Mouse (Mus musculus) small intestine, adult 2 months (tissue): Measurements from ENCODE around the gene Yes1. TPM values are rescaled to one million over a fixed set of nuclear protein-coding genes. Genes with fewer than 3 reads are reported as not detected.
A peak's percentile ranks its signal among the peaks of the same experiment; 100 is the strongest.

Experiments
- H3K27ac ChIP-seq: fragments of 200-500 bp; 2 replicates; pipeline ENCODE4 v1.5.1; 2012; ENCODE audit warnings: low read depth, low read length, control low read depth, inconsistent platforms; ENCODE audit not compliant: insufficient read depth
- H3K27me3 ChIP-seq: fragments of 200-500 bp; 2 replicates; pipeline ENCODE4 v1.6.1; 2012; ENCODE audit warnings: mild to moderate bottlenecking, moderate library complexity, low read length, inconsistent platforms; ENCODE audit not compliant: control insufficient read depth, insufficient read depth
- H3K36me3 ChIP-seq: fragments of 200-500 bp; 2 replicates; pipeline ENCODE4 v1.6.1; 2012; ENCODE audit warnings: mild to moderate bottlenecking, low read length, control low read depth, inconsistent platforms; ENCODE audit not compliant: control insufficient read depth, insufficient read depth
- H3K4me1 ChIP-seq: fragments of 200-500 bp; 2 replicates; pipeline ENCODE4 v1.6.1; 2012; ENCODE audit warnings: low read length, inconsistent platforms, mixed read lengths; ENCODE audit not compliant: control insufficient read depth, insufficient read depth, insufficient read length
- H3K4me3 ChIP-seq: fragments of 200-500 bp; 2 replicates; pipeline ENCODE4 v1.5.1; 2012; ENCODE audit warnings: low read depth, mild to moderate bottlenecking, control low read depth, inconsistent platforms, low read length, moderate library complexity
- CTCF ChIP-seq: fragments of 200-500 bp; IDR thresholded peaks from 2 replicates; pipeline ENCODE4 v1.5.1; 2012; ENCODE audit warnings: low read depth, mild to moderate bottlenecking, control low read depth, inconsistent platforms, low read length, moderate library complexity, mixed read lengths; ENCODE audit not compliant: insufficient replicate concordance, insufficient read length; ENCODE audit errors: extremely low read depth
- POLR2A ChIP-seq: fragments of 200-500 bp; IDR thresholded peaks from 2 replicates; pipeline ENCODE4 v1.6.1; 2012; ENCODE audit warnings: low read depth, mild to moderate bottlenecking, control low read depth, inconsistent platforms, low read length, moderate library complexity
- WGBS: fragments of 180-500 bp; shearing (Covaris S2); methylation state at CpG from one replicate; pipeline ENCODE4 v1.1.7; 2018; 5-methylcytosine and 5-hydroxymethylcytosine counted together
- polyA plus RNA-seq: library from polyadenylated mRNA; depleted of rRNA; stranded (reverse); fragments of >200 nt; gene quantifications from 2 replicates; pipeline ENCODE4 v1.2.3, GENCODE M21; 2012

The Yes1 gene
- polyA plus RNA-seq, 1 experiment, result 5.0 TPM

DNA sequence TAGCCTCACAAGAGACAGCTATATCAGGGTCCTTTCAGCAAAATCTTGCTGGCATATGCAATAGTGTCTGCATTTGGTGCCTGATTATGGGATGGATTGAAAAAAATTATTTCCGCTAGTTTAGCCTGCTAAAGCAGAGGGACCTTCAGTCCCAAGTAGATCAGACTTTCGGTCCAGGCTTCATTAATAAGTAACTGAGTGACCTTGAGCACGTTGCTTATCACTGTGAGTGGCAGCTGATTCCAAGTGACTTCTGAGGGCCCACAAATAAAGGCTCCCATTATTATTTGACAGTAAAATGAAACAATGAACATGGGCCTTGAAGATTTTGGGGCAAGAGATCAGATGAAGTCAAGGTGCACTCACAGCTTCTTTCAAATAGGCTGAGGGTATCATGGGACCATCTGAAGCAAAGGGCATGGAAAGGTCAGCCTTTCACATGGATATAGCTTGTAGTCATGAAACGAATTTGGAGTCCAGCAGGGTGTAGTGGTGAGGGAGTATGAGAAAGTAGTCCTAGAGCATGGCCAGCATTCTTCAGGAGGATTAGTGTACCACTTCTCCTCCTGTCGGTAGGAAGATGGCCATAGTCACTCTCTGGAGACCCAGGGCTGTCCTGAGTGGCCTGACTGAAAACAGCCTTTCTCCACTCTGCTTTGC lies 86.4 kb downstream of the Yes1 start:
- WGBS, result 22% methylated on average over 5 of the region's 5 CpGs
- H3K36me3 ChIP-seq, result no peaks in the 10 kb centered on the region
- no peak overlapping the region for H3K4me3 ChIP-seq
- TF ChIP-seq POLR2A (no peak), CTCF (no peak)
- H3K27me3 ChIP-seq, result no peaks in the 10 kb centered on the region
- H3K4me1 ChIP-seq, result peaks cover 13% of the 10 kb centered on the region; the same call in 1 of the 2 replicates
- peak overlapping the region; percentile 82 for H3K27ac ChIP-seq

DNA sequence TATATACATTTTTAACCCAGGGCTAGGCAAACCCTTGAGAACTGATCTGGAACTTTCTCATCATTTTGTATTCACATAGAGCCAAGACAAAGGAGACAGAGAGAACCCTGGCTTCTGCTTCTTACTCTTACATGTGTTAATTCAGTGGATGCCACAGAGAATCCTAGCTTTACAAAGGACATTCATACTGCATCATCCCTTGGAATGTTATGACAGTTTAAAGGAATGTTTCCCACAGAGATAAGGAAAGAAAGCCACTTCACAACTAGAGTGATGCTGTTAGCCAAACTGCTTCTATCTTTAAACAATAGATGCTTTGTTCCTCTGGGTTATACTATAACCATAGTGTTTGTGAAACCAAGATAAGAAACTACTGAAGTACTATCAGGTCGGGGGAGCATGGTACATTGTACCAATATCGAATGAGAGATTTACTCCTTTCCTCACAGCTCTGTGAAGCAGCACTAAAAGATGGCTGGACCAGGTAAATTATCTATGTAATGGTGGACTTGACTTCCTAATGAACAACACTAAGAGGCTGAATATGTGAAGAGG lies 95.3 kb downstream of the Yes1 start:
- 23% methylated on average over 2 of the region's 2 CpGs for WGBS
- TF ChIP-seq CTCF (no peak), POLR2A (no peak)
- no peak overlapping the region for H3K27ac ChIP-seq

GRCm38 (mm10) chr5:32711485-32711884 lies 100.5 kb downstream of the Yes1 start:
- no peak for TF ChIP-seq POLR2A
- no peak for TF ChIP-seq CTCF
- H3K27ac ChIP-seq, result no peak overlapping the region
- H3K27me3 ChIP-seq, result no peaks in the 10 kb centered on the region
- H3K4me3 ChIP-seq, result no peak overlapping the region
- peaks cover 10% of the 10 kb centered on the region; the same call in 1 of the 2 replicates for H3K4me1 ChIP-seq
- 81% methylated on average over 5 of the region's 5 CpGs for WGBS
- no peaks in the 10 kb centered on the region for H3K36me3 ChIP-seq

More for the DNA sequence above, 95.3 kb downstream of the Yes1 start:
- H3K4me1 ChIP-seq, result peaks cover 6% of the 10 kb centered on the region; the same call in 1 of the 2 replicates
- H3K36me3 ChIP-seq, result no peaks in the 10 kb centered on the region
- H3K27me3 ChIP-seq, result no peaks in the 10 kb centered on the region
- H3K4me3 ChIP-seq, result no peak overlapping the region

DNA sequence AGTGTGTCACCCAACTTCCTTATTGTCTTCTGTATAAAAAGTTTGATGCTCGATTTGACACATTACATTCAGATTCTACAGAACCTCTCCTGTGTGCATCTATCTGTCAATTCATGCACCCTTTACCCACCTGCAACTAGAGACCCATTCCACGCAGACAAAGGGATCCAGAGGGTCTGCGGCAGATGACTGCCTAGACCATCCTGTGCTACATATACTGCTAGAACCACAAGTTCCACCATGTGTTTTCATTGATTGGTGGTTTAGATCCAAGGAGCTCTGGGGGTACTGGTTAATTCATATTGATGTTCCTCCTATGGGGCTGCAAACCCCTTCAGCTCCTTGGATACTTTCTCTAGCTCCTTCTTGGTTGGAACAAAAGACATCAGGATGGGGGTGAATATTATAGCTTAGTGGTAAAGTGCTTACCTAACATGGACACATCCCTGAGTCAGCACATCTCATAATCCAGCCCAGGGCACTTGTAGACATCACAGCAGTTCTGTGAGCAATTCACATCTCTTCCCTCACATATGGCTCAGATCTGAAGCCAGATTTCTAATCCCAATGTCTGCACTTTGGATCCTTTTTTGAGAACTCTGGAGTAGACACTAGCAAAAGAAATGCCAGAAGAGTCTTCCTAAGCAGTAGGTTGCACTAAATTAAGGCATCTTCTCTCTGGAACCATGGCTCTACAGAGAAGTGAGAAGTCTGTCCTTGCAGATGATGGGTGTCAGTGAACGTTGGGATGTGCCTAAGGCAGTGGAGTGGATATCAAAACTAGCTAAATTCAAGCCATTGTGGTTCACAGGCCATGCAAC lies 101.5 kb downstream of the Yes1 start:
- Histone ChIP-seq H3K4me3 (no peak overlapping the region), H3K36me3 (no peaks in the 10 kb centered on the region), H3K27ac (peak overlapping the region; percentile 38; the same call in 1 of the 2 replicates), H3K4me1 (peaks cover 10% of the 10 kb centered on the region; the same call in 1 of the 2 replicates), H3K27me3 (no peaks in the 10 kb centered on the region)
- 52% methylated on average over 4 of the region's 4 CpGs for WGBS
- TF ChIP-seq CTCF (no peak), POLR2A (no peak)

GRCm38 (mm10) chr5:32713042-32713702 lies 102.2 kb downstream of the Yes1 start:
- H3K4me3 ChIP-seq, result peak overlapping the region; percentile 75
- no peak for TF ChIP-seq CTCF
- TF ChIP-seq POLR2A, result no peak
- H3K27me3 ChIP-seq, result no peaks in the 10 kb centered on the region
- H3K36me3 ChIP-seq, result no peaks in the 10 kb centered on the region
- H3K27ac ChIP-seq, result peak overlapping the region; percentile 87
- peaks cover 10% of the 10 kb centered on the region; the same call in 1 of the 2 replicates for H3K4me1 ChIP-seq
- 18% methylated on average over 2 of the region's 2 CpGs for WGBS

DNA sequence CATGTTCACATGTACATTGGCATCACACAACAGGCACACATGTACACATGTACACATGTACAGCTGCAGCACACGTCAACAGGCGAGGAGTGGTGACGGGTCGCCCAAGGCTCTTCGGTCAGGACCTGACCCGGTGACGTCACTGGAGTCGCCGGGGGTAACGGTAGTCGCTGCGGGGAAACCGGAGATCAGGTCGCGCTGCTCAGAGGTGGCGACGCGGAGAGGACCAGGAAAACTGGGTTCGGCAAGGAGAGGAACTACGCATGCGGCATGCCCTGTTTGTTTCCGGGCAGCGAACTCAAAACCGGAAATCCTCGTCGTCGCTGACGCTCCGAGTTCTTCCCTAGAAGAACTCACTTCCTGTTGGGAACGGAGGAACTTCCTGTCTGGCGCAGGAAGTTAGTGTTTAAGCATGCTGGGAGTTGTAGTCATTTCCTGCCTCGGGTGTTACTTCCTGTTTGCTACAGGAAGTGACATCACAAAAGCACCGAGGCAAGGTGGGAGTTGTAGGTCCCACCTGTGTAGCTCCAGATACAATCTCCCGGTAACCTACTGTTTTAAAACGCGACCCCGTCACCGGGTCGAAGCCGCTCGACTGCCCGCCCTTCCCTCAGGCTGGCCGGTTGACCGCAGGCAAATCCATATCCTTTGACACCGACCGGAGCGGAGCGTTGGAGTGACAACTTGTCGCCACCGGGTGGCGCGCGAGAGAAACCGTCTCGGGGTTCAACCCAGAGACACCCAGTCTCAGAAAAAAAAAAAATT lies 102.9 kb downstream of the Yes1 start:
- Histone ChIP-seq H3K4me3 (peak overlapping the region; percentile 75), H3K4me1 (peaks cover 7% of the 10 kb centered on the region; the same call in 1 of the 2 replicates), H3K36me3 (no peaks in the 10 kb centered on the region), H3K27ac (peak overlapping the region; percentile 87), H3K27me3 (no peaks in the 10 kb centered on the region)
- WGBS, result under 1% methylated on average over 55 of the region's 55 CpGs
- TF ChIP-seq POLR2A (peak; percentile 44; the same call in 1 of the 2 replicates), CTCF (peak; percentile 99)
